Mouse (Mus musculus): ENCODE results near the gene Olfr877.

The Olfr877 gene

DNA sequence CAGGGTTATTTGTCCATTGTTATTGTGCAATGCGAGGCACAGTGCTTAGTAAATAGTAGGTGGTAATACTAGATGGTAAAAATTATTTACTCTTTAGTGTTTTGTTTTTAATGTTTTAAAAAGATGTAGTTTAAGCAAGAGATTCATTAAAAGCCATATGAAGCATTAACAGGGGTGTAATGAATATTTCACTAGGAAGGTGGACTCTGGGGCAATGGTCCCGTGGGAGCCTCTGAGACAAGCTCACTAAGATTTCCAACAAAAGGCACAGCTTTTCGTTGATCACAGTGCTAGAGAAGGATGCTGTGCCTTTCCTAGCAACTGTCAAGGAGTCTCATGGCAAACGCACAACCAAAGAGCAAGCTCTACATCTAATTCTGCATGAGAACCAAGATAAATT lies at the start of gene Olfr877:
Gene Olfr877 (plus strand): TSS at position 301 of the 400 bp plus-strand sequence.
- no peak for DNase-seq (ENCODE audit: low spot score in 2 of 2)

DNA sequence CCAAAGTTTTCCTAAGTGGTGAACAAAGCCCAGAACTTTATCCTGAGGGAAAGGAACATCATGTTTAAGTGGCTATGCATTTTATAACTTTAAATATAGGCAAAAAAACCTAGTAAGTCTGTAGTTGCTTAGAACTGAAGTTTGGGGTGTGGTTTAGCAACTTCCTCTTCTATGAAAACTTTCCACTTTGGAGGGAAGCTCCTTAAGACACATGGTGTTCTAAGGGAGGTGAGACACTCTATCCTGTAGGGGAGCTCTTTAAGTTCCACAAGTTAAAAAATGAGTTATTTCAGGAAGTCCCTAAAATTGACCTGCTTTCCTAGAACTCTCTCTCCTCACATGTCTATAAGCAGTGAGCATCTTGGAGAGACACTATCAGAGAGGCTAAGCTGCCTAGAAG lies 46.8 kb upstream of the Olfr877 start:
- no peak for DNase-seq (ENCODE audit: low spot score in 2 of 2)

DNA sequence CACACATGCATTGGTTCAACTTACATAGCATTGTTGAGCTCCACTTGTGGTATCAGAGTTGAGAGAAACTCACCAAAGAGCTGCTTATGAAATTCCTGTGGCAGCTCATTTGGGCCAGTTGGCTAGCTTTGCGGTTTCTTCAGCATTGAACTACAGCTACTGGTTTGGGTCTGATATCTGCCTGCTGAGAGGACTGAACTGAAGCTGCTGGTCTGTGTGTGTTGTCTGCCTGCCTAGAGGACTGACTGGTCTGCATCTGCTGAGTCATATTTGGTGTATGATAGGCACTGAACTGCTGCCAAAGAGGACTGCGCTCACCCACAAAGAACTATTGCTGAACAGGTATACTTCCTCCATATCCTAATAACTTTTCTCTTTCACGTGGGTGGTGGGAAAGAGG lies 45.6 kb upstream of the Olfr877 start:
- no peak for DNase-seq (ENCODE audit: low spot score in 2 of 2)

DNA sequence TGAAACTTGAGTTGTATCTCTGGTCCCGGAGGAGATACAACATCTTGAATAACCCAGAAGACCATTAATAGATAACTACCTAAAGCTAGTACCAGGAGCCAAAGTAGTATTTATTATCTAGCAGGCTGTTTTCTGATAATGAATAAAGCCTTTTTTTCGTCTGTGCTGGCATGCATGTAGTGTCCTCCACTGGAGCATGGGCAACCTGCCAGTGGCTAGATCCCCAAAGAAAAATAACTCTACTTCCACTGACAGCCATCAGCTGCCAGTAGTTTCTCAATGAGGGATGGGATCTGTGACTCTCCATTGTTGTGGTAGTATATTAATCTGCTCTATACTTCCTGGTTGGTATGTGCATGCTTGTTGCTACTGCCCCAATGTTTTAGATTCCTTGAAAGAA lies 45.1 kb upstream of the Olfr877 start:
- DNase-seq (ENCODE audit: low spot score in 2 of 2): no peak

DNA sequence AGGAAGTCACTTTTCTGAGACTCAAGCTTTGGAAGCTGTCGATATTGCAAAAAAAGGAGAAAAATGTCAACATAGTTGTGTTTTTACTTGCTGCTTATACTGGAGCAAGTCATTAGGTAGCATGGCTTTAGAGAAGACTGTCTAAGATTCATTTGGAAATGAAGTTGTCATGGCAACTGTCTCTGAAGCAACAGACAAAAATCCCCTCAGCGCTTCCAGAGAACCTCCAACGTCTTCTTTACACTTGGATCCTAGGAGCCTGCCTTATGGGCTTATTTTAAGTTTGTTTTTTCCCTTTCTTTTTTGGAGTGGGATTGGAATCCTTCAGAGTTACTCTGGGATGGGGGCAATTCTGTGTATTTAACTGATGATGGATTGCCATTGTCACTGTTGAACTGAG lies 39.4 kb upstream of the Olfr877 start:
- DNase-seq (ENCODE audit: low spot score in 2 of 2): no peak

DNA sequence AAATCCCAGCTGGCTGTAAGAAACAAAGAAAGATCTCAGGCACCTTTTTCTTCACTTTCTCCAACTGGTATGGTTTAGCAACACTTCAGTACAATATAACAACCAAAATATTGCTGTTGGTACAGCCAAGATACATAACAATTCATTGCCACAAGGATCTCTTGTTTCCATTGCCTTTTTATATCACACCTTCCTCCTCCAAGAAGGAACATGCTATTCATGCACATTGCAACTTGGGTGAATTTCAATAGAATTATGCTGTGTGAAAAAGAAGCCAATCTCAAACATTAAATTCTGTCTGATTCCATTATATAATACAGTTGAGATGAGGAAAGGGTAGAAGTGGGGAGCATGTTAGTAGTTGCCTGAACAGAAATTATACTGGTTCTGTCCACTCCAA lies 24.2 kb upstream of the Olfr877 start:
- no peak for DNase-seq (ENCODE audit: low spot score in 2 of 2)

DNA sequence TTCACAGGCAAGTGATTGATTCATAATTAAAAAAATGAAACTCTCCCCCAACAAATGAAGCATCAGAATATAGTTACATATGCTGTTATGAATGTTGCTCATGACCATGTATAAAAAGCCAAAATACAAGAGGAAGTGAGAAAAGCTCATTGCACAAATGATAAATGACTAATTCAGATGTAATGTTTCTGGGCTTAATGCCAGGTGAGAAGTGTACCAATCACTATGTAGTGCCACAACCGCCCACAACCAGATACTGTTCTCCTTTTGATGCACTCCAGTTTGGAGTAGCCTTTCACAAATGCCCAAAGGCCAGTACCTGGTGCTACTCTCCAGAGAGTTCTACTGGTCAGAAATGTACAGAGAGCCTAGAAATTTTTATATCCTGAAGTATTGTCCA lies 20.7 kb upstream of the Olfr877 start:
- DNase-seq (ENCODE audit: low spot score in 2 of 2): no peak

DNA sequence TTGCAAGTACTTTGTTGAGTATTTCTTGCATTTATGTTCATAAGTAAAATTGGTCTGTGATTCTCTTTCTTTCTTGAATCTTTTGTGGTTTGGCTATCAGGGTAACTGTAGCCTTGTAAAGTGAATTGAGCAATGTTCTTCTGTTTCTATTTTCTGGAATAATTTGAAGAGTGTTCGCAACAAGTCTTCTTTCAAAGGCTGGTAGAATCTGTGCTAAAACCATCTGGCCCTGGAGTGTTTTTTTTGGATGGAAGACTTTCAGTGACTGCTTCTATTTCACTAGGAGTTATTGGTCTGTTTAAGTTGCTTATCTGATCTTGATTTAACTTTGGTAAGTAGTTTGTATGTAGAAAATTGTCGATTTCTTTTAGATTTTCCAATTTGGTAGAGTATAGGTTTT lies 4.8 kb upstream of the Olfr877 start:
- DNase-seq (ENCODE audit: low spot score in 2 of 2): no peak

DNA sequence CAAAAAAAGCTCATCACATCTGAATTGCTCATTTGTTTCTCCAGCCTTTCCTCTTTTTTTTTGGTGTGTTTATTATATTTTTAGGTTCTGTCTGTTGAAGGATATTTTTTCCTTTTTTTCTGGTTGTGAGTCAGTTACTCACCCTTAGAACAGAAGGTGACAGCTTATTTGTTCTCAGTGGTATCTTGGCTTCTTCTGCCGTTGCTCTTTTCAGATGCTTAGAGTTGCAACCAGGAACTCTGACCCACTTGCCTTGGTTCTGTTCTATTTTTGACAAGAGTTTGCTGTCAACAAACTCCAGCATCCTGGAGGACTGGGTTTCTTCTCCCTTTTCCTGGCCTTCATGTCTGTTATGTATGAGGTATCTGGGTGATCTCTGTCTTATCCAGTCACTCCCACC lies 9.3 kb downstream of the Olfr877 start:
- no peak for DNase-seq (ENCODE audit: low spot score in 2 of 2)

DNA sequence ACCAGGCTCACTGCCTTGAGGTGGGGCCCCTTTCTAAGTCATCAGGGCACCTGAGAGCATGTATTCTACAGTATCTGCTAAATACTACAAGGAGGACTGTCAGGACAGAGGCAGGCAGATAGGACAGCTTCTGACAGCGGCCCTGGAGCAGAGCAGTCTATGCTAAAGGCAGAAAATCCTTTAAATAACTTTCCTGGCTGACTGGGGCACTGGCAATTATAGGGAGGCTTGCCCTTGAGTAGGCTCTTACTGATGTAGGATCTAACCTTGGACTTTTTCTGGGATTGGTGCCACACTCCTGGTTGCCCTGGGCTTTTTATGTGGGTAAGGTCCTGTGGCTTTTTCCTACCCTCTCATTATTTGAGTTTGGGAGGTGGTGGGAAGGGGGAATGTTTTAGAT lies 16.2 kb downstream of the Olfr877 start:
- DNase-seq (ENCODE audit: low spot score in 2 of 2): no peak

DNA sequence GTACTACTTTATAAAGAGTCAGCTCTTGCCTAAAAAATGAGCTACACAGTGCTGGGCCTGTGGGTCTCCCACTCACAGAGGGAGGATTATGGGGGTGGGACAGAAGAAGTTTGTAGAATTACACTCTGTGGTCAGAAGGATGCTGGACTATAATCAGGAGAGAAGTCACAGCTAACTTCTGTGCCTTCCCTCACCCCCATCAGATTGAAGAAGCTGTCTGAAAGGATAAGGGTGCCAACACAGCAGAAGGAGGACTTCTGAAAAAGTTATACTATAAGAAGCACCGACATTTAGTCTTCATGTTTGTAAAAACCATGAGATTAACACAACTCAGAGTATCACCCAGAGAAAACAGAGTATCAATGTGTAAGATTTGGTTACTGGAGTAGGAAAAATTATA lies 17.0 kb downstream of the Olfr877 start:
- no peak for DNase-seq (ENCODE audit: low spot score in 2 of 2)

DNA sequence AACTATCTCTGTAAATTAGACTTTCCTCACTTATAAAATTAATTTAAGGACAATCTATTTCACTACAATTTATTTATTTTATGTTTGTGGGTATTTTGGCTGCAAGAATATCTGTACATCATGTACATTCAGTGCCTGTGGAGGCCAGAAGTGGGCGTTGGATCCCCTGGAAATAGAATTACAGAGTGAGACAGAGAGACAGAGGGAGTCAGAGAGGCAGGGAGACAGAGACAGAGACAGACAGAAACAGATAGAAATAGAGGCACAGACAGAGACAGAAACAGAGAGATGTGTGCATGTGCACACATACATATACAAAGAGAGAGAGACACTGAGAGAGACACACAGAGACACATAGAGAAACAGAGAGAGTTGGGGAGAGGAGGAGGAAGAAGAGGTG lies 17.5 kb downstream of the Olfr877 start:
- no peak for DNase-seq (ENCODE audit: low spot score in 2 of 2)

DNA sequence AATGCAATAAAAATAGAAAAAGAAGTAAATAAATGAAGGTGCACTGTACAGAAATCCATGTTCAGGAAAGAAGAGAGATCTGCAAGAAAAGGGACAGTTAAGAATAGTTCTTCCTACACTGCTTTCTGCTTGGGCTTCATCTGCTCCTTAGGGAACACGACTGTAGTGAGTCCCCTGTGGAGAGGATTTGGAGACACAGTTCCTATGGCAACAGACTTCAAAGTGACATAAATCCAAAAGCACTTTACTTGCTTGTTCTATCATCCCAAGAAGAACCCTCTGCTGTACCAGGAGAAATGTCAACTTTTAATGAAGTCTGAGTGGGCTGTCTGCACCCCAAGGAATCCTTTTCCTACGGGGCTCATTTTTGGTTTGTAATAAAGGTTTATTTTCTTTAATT lies 36.9 kb downstream of the Olfr877 start:
- DNase-seq (ENCODE audit: low spot score in 2 of 2): no peak

DNA sequence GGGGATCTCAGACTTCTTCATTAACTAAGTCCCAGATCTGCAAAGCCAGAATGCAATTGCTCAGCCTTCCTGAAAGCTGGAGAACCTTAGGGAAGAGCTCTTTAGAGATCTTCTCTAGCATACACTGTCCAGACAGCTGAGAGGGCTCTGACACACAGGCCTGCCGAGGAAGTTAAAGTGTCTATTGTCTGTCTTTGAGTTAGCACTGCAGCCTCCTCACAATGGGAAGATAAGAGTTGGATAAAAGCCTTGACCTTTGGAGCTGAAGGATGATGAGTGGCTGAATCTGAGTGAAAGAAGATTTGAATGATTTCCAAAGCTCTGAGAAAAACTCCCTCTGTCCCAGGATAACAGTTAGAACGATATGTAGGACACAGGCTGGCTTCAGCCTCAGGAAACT lies 42.6 kb downstream of the Olfr877 start, which contains the start of gene Olfr145:
Gene Olfr145 (plus strand): TSS at position 64 of the 400 bp plus-strand sequence.
- DNase-seq (ENCODE audit: low spot score in 2 of 2): no peak

DNA sequence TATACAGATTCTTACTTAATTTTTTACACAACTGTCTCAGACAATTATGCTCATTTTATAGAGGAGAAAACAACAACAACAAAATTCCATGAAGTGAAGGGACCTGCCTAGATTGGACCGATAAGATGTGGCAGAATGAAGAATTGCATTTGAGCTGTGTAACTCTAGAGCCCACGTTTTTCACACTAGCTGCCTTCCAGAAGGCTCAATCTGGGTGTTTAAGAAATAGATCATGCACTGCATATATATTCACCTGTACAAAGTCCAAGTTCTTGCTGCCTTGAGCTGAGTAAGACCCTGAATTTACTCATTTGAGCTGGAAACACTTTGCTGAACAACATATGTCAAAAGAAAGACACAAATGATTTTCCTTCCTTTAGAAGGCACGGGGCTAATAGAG lies 51.5 kb downstream of the Olfr877 start:
- no peak for DNase-seq (ENCODE audit: low spot score in 2 of 2)

Data from frontal cortex, postnatal 25 days (tissue).